Mouse (Mus musculus) liver, embryonic 14.5 days (tissue): ENCODE results near the gene Nsmf. TPM values are rescaled to one million over a fixed set of nuclear protein-coding genes. Genes with fewer than 3 reads are reported as not detected.

ENCODE experiments used
- ATAC-seq: fragments of 200-750 bp; cut with Nextera tagmentation; 2 replicates; pipeline ENCODE4 v1.8.0; 2017; ENCODE audit warnings: moderate number of reproducible peaks, mild to moderate bottlenecking, moderate library complexity; ENCODE audit not compliant: insufficient read depth
- DNase-seq, 3 experiments: peaks; one replicate each; pipeline ENCODE4 v3.0.0-alpha.2; 2012 to 2013; ENCODE audit warnings: low read depth in 3 of 3, low spot score in 3 of 3
- H3K27ac ChIP-seq: fragments of 300-500 bp; sonication (generic); 2 replicates; pipeline ENCODE4 v1.5.1; 2014; ENCODE audit warnings: moderate library complexity, mild to moderate bottlenecking, control low read depth, inconsistent platforms
- H3K27me3 ChIP-seq: fragments of 300-500 bp; sonication (generic); 2 replicates; pipeline ENCODE4 v1.6.1; 2014; ENCODE audit warnings: mild to moderate bottlenecking, low read length, moderate library complexity; ENCODE audit not compliant: control insufficient read depth, insufficient read depth
- H3K36me3 ChIP-seq: fragments of 300-500 bp; sonication (generic); replicated peaks from 2 replicates; pipeline ENCODE4 v1.6.1; 2014; ENCODE audit warnings: low read depth; ENCODE audit not compliant: control insufficient read depth, insufficient read depth
- H3K4me1 ChIP-seq, 2 experiments: fragments of 200-500 bp in 1 of 2; fragments of 300-500 bp in 1 of 2; sonication (generic) in 1 of 2; replicated peaks; 2 replicates each; pipeline ENCODE4 v1.6.1; 2012 to 2014; ENCODE audit warnings: antibody characterized with exemption in 1 of 2, inconsistent platforms in 1 of 2, low read length in 1 of 2; ENCODE audit not compliant: control insufficient read depth in 2 of 2, insufficient read depth in 2 of 2
- H3K4me2 ChIP-seq: fragments of 300-500 bp; sonication (generic); 2 replicates; pipeline ENCODE4 v1.6.1; 2014; ENCODE audit warnings: low read depth, mild to moderate bottlenecking, control low read depth, moderate library complexity
- H3K4me3 ChIP-seq, 2 experiments: fragments of 200-500 bp in 1 of 2; fragments of 300-500 bp in 1 of 2; sonication (generic) in 1 of 2; 2 replicates each; pipeline ENCODE4 v1.5.1; 2012 to 2014; ENCODE audit warnings: low read depth in 2 of 2, low read length in 2 of 2, mild to moderate bottlenecking in 2 of 2, control low read depth in 1 of 2, inconsistent platforms in 1 of 2, moderate library complexity in 1 of 2; ENCODE audit not compliant: insufficient read depth in 1 of 2
- H3K9ac ChIP-seq: fragments of 300-500 bp; sonication (generic); replicated peaks from 2 replicates; pipeline ENCODE4 v1.6.1; 2014; ENCODE audit warnings: mild to moderate bottlenecking, control low read depth, moderate library complexity
- H3K9me3 ChIP-seq: fragments of 300-500 bp; sonication (generic); 2 replicates; pipeline ENCODE4 v1.6.1; 2016; ENCODE audit warnings: low read length, mixed read lengths; ENCODE audit not compliant: control insufficient read depth
- CTCF ChIP-seq: IDR thresholded peaks from 2 replicates; pipeline ENCODE4 v1.5.1; 2016; ENCODE audit warnings: antibody characterized with exemption, low read depth, control low read depth
- EP300 ChIP-seq: IDR thresholded peaks from 2 replicates; pipeline ENCODE4 v1.6.1; 2016; ENCODE audit warnings: antibody characterized with exemption, low read depth
- WGBS: fragments of 180-500 bp; shearing (Covaris S2); extraction: QIAGEN DNeasy Blood & Tissue Kit; methylation state at CpG from one replicate; pipeline ENCODE4 v1.1.7; 2014; ENCODE audit not compliant: insufficient replicate concordance; 5-methylcytosine and 5-hydroxymethylcytosine counted together
- polyA plus RNA-seq, 2 experiments: library from polyadenylated mRNA; depleted of rRNA in 1 of 2; stranded (reverse) in 1 of 2; unstranded in 1 of 2; fragments of >200 nt; fragmentation: Nextera tagmentation in 1 of 2; extraction: Ambion mirVana in 1 of 2; gene quantifications; 2 replicates each; pipeline versions ENCODE4 v1.2.1 to v1.2.3; 2012 to 2014

The Nsmf gene
- polyA plus RNA-seq, 2 experiments: 3.3 to 10.3 TPM

- TF ChIP-seq EP300 (no peak), CTCF (no peak)
Measured at GRCm38 (mm10) chr2:25065537-25065936, 11.4 kb downstream of the Nsmf start.

GRCm38 (mm10) chr2:25066552-25066951, 12.4 kb downstream of the Nsmf start:
- TF ChIP-seq CTCF (no peak), EP300 (no peak)
- 65% methylated on average over 4 of the region's 4 CpGs for WGBS
- no peak overlapping the region for H3K9ac ChIP-seq
- H3K27me3 ChIP-seq: no peaks in the 10 kb centered on the region
- H3K4me3 ChIP-seq: no peak overlapping the region
- H3K9me3 ChIP-seq: no peaks in the 10 kb centered on the region
- H3K4me1 ChIP-seq: peaks cover 0 to 8% of the 10 kb centered on the region in 2 experiments; a peak in 2 of 4 replicates
- no peak overlapping the region for H3K4me2 ChIP-seq
- H3K27ac ChIP-seq: no peak overlapping the region
- DNase-seq: no peak
- ATAC-seq: no peak
- no peaks in the 10 kb centered on the region for H3K36me3 ChIP-seq

More at GRCm38 (mm10) chr2:25065537-25065936, 11.4 kb downstream of the Nsmf start:
- no peak overlapping the region for H3K9ac ChIP-seq
- H3K27ac ChIP-seq: no peak overlapping the region
- H3K27me3 ChIP-seq: no peaks in the 10 kb centered on the region
- H3K4me1 ChIP-seq: peaks cover 0 to 8% of the 10 kb centered on the region in 2 experiments; a peak in 2 of 4 replicates
- H3K9me3 ChIP-seq: no peaks in the 10 kb centered on the region
- no peak for DNase-seq
- H3K4me3 ChIP-seq: no peak overlapping the region
- no peak for ATAC-seq
- H3K4me2 ChIP-seq: no peak overlapping the region
- no peaks in the 10 kb centered on the region for H3K36me3 ChIP-seq

- no peak overlapping the region for H3K27ac ChIP-seq
- ATAC-seq (no peak), DNase-seq (no peak)
- 0 out of 4 replicates have a peak, but pooled peaks cover 0 to 2% of the 10 kb centered on the region in 2 experiments for H3K4me1 ChIP-seq
- H3K4me3 ChIP-seq: no peak overlapping the region
- H3K36me3 ChIP-seq: no peaks in the 10 kb centered on the region
- TF ChIP-seq EP300 (no peak), CTCF (no peak)
- no peaks in the 10 kb centered on the region for H3K9me3 ChIP-seq
- 46% methylated on average over 4 of the region's 4 CpGs for WGBS
- H3K27me3 ChIP-seq: no peaks in the 10 kb centered on the region
- H3K9ac ChIP-seq: no peak overlapping the region
- H3K4me2 ChIP-seq: no peak overlapping the region
Measured at GRCm38 (mm10) chr2:25069537-25069936, 15.4 kb downstream of the Nsmf start.

GRCm38 (mm10) chr2:25072398-25072797, 18.2 kb downstream of the Nsmf start:
- DNase-seq: no peak
- H3K27ac ChIP-seq: no peak overlapping the region
- H3K27me3 ChIP-seq: no peaks in the 10 kb centered on the region
- no peak overlapping the region for H3K9ac ChIP-seq
- WGBS: 63% methylated on average over 4 of the region's 4 CpGs
- TF ChIP-seq CTCF (peak; percentile 28), EP300 (no peak)
- H3K9me3 ChIP-seq: no peaks in the 10 kb centered on the region
- no peak overlapping the region for H3K4me3 ChIP-seq
- H3K36me3 ChIP-seq: no peaks in the 10 kb centered on the region
- H3K4me1 ChIP-seq: 0 out of 4 replicates have a peak, but pooled peaks cover 0 to 2% of the 10 kb centered on the region in 2 experiments
- no peak for ATAC-seq
- no peak overlapping the region for H3K4me2 ChIP-seq

GRCm38 (mm10) chr2:25075506-25075905, 21.4 kb downstream of the Nsmf start:
- no peak overlapping the region for H3K4me3 ChIP-seq
- TF ChIP-seq CTCF: no peak
- TF ChIP-seq EP300: no peak
- peaks cover 0 to 5% of the 10 kb centered on the region in 2 experiments; a peak in 1 of 4 replicates for H3K4me1 ChIP-seq
- H3K27ac ChIP-seq: no peak overlapping the region
- H3K27me3 ChIP-seq: no peaks in the 10 kb centered on the region
- ATAC-seq (no peak), DNase-seq (no peak)
- no peaks in the 10 kb centered on the region for H3K9me3 ChIP-seq
- no peak overlapping the region for H3K9ac ChIP-seq
- WGBS: 58% methylated on average over 4 of the region's 4 CpGs
- H3K4me2 ChIP-seq: no peak overlapping the region
- no peaks in the 10 kb centered on the region for H3K36me3 ChIP-seq
